Mouse (Mus musculus) liver, postnatal 0 days (tissue): ENCODE data around the gene Gm10320. TPM values are rescaled to one million over a fixed set of nuclear protein-coding genes. Genes with fewer than 3 reads are reported as not detected.

Experiments used
- ATAC-seq: fragments of 200-750 bp; cut with Nextera tagmentation; 2 replicates; pipeline ENCODE4 v1.8.0; 2017; ENCODE audit warnings: mild to moderate bottlenecking, moderate library complexity
- DNase-seq: peaks from one replicate; pipeline ENCODE4 v3.0.0-alpha.2; 2016
- H3K27ac ChIP-seq: fragments of 300-500 bp; sonication (generic); 2 replicates; pipeline ENCODE4 v1.5.1; 2014; ENCODE audit warnings: antibody characterized with exemption, moderate library complexity, mild to moderate bottlenecking, low read depth
- H3K27me3 ChIP-seq: fragments of 300-500 bp; sonication (generic); 2 replicates; pipeline ENCODE4 v1.6.1; 2014; ENCODE audit warnings: low read length, control low read depth, mixed read lengths; ENCODE audit not compliant: insufficient read depth
- H3K36me3 ChIP-seq: fragments of 300-500 bp; sonication (generic); replicated peaks from 2 replicates; pipeline ENCODE4 v1.6.1; 2014; ENCODE audit warnings: mild to moderate bottlenecking, control low read depth, low read length, moderate library complexity, mixed read lengths; ENCODE audit not compliant: insufficient read depth
- H3K4me1 ChIP-seq: fragments of 300-500 bp; sonication (generic); 2 replicates; pipeline ENCODE4 v1.6.1; 2014; ENCODE audit warnings: antibody characterized with exemption, mild to moderate bottlenecking, control low read depth; ENCODE audit not compliant: insufficient read depth
- H3K4me2 ChIP-seq: fragments of 300-500 bp; sonication (generic); 2 replicates; pipeline ENCODE4 v1.6.1; 2014; ENCODE audit warnings: low read depth, mild to moderate bottlenecking, low read length, moderate library complexity, mixed read lengths
- H3K4me3 ChIP-seq: fragments of 300-500 bp; sonication (generic); 2 replicates; pipeline ENCODE4 v1.5.1; 2014; ENCODE audit warnings: low read depth, low read length
- H3K9ac ChIP-seq: fragments of 300-500 bp; sonication (generic); replicated peaks from 2 replicates; pipeline ENCODE4 v1.6.1; 2014; ENCODE audit warnings: mild to moderate bottlenecking, moderate library complexity
- H3K9me3 ChIP-seq: fragments of 300-500 bp; sonication (generic); 2 replicates; pipeline ENCODE4 v1.6.1; 2016; ENCODE audit warnings: mild to moderate bottlenecking, control low read depth, low read length, mixed read lengths
- CTCF ChIP-seq: sonication (generic); IDR thresholded peaks from 2 replicates; pipeline ENCODE4 v1.5.1; 2016; ENCODE audit warnings: antibody characterized with exemption, low read depth
- EP300 ChIP-seq: IDR thresholded peaks from 2 replicates; pipeline ENCODE4 v1.6.1; 2016; ENCODE audit warnings: antibody characterized with exemption, low read depth, mild to moderate bottlenecking
- WGBS: fragments of 180-500 bp; shearing (Covaris S2); extraction: QIAGEN DNeasy Blood & Tissue Kit; methylation state at CpG from one replicate; pipeline ENCODE4 v1.1.7; 2014; ENCODE audit not compliant: insufficient replicate concordance; 5-methylcytosine and 5-hydroxymethylcytosine counted together
- polyA plus RNA-seq: library from polyadenylated mRNA; unstranded; fragments of >200 nt; fragmentation: Nextera tagmentation; extraction: Ambion mirVana; gene quantifications from 2 replicates; pipeline ENCODE4 v1.2.1, GENCODE M21; 2015

The Gm10320 gene
- polyA plus RNA-seq, 1 experiment from 2014 or later: 0.63 TPM

- Histone ChIP-seq H3K36me3 (no peaks in the 10 kb centered on the region), H3K27ac (no peak overlapping the region), H3K9ac (no peak overlapping the region), H3K27me3 (no peaks in the 10 kb centered on the region), H3K4me2 (no peak overlapping the region), H3K9me3 (peaks cover 7% of the 10 kb centered on the region), H3K4me3 (no peak overlapping the region), H3K4me1 (no peaks in the 10 kb centered on the region)
- no peak for TF ChIP-seq CTCF
- no peak for TF ChIP-seq EP300
- ATAC-seq: no peak
- 66% methylated on average over 6 of the region's 6 CpGs for WGBS
- no peak for DNase-seq
These were observed 44.1 kb downstream of the Gm10320 start for GRCm38 (mm10) chr13:98447741-98448140.

GRCm38 (mm10) chr13:98445391-98446125 lies 46.2 kb downstream of the Gm10320 start:
- Histone ChIP-seq H3K4me2 (no peak overlapping the region), H3K9ac (no peak overlapping the region), H3K4me3 (no peak overlapping the region), H3K27ac (no peak overlapping the region), H3K36me3 (no peaks in the 10 kb centered on the region), H3K9me3 (no peaks in the 10 kb centered on the region), H3K27me3 (no peaks in the 10 kb centered on the region), H3K4me1 (no peaks in the 10 kb centered on the region)
- TF ChIP-seq EP300 (no peak), CTCF (no peak)
- WGBS: 77% methylated on average over 7 of the region's 7 CpGs
- ATAC-seq: no peak
- no peak for DNase-seq

DNA sequence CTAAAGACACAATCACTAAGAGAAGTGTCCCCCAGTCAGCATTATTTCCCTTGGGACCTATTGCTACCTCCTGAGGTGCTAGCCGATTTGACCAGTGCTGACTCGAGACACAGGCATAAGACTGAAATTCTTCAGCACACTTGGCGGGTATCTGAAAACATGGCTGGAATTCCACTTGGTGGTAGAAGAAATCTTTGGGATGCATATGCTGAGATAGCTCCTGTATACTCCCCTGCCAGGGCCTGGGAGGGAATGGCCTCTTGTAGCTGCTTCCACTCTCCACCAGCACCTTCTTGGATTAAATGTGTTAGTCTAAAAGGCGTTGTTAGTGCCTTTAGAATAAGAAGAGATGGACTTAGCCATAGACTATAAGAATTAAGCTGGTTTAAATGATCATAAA lies 50.8 kb downstream of the Gm10320 start:
- no peaks in the 10 kb centered on the region for H3K9me3 ChIP-seq
- 77% methylated on average over 4 of the region's 4 CpGs for WGBS
- H3K27me3 ChIP-seq: no peaks in the 10 kb centered on the region
- no peak for ATAC-seq
- no peak overlapping the region for H3K9ac ChIP-seq
- no peak overlapping the region for H3K27ac ChIP-seq
- H3K4me2 ChIP-seq: no peak overlapping the region
- TF ChIP-seq EP300 (no peak), CTCF (no peak)
- no peak overlapping the region for H3K4me3 ChIP-seq
- no peaks in the 10 kb centered on the region for H3K4me1 ChIP-seq
- no peak for DNase-seq
- no peaks in the 10 kb centered on the region for H3K36me3 ChIP-seq

DNA sequence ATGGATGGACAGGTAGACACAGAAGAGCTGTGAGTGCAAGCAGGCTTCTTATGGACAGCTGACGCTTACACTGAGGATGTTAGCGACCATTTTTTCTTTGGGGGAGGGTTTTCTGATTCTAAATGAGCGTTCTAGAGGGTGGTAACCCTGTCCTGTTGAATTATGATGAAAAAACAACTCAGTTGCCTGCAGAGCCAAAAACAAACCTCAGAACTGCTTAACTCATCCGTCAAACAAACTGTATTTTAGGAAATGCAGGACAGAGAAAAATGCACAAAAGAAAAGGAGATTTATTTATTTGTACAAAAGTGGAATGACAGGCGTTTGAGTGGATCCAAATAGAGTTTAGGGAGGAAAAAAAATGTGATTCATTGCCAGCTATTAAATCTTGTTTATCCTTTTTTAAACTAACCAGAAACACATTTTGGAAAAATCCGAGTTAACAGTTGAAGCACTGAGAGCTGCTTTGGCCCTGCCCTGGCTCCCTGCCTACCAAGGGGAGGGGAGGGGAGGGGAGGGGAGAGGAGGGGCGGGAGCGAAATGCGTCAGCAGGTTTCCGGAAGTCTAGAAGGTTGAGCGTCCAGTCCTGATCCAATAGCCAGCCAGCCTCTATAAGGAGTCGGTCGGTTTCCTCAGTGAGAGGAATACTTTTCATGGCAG lies 51.4 kb downstream of the Gm10320 start:
- Histone ChIP-seq H3K9ac (no peak overlapping the region), H3K4me1 (no peaks in the 10 kb centered on the region), H3K27ac (no peak overlapping the region), H3K36me3 (no peaks in the 10 kb centered on the region), H3K4me2 (no peak overlapping the region), H3K27me3 (no peaks in the 10 kb centered on the region), H3K9me3 (no peaks in the 10 kb centered on the region), H3K4me3 (no peak overlapping the region)
- ATAC-seq: no peak
- WGBS: 45% methylated on average over 13 of the region's 13 CpGs
- no peak for DNase-seq
- TF ChIP-seq EP300: no peak
- TF ChIP-seq CTCF: no peak

Other genes starting within 250 kb of the Gm10320 start
- gene Utp15, start 229.0 kb downstream of the Gm10320 start, polyA plus RNA-seq: 5.7 and 7.5 TPM in 2 replicates
- 8.5 and 8.6 TPM in 2 replicates for gene Ankra2, start 228.9 kb downstream of the Gm10320 start, polyA plus RNA-seq
- not detected in 2 replicates for gene Gm21976, start 212.1 kb downstream of the Gm10320 start, polyA plus RNA-seq
- gene Btf3, start 175.0 kb downstream of the Gm10320 start, polyA plus RNA-seq: 306 and 312 TPM in 2 replicates
- gene Foxd1, start 137.8 kb downstream of the Gm10320 start, polyA plus RNA-seq: not detected in 2 replicates
- gene Tmem174, start 145.4 kb upstream of the Gm10320 start, polyA plus RNA-seq: not detected in 2 replicates
- 0.33 and 0.35 TPM in 2 replicates for gene Tmem171, start 202.8 kb upstream of the Gm10320 start, polyA plus RNA-seq